Mouse (Mus musculus): ENCODE data around the gene Slc5a1.

DNA sequence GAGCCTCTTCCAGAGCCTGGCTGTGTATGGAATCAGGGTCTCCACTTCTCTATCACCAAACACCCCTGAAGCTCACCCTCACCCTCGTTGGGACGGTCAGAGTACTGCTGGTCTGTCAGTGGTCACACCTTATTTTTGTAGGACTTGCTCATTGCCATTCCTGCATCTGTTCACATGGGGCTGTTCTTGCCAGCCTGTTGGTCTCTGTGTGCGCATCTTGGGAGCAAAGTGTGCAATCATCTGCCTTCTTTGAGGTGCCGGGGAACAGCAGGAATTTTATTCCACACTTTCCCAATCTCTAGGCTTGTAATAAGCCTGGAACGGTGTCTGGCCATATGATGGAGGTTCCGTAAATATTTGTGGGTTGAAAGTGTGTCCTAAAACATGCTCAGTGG lies 99.1 kb downstream of the Slc5a1 start:
- TF ChIP-seq CTCF (IDR thresholded peaks at IDR 0.05; ENCODE audit: control insufficient read depth, insufficient read depth, insufficient replicate concordance, low read depth, low read length) (no peak), POLR2A (IDR thresholded peaks at IDR 0.05; ENCODE audit: control insufficient read depth, low read depth, low read length) (no peak)
